Mouse (Mus musculus): ENCODE measurements at regions not wholly inside any gene's neighbourhood (a gene's known extent, or its start where the extent isn't known, plus 50 kb on each side); places are given as distances from the start of the nearest gene placed in this dataset.
"Not testable (repeated sequence)": the region's sequence is repeated elsewhere in the genome, so short reads cannot be mapped to it uniquely, and the experiment has no call there.

GRCm38 (mm10) chr7:77200903-77201302, 971.2 kb downstream of the Agbl1 start:
- H3K9me3 ChIP-seq (ENCODE audit: control insufficient read depth, low read length); H3K27ac ChIP-seq (ENCODE audit: low read length); H3K36me3 ChIP-seq (ENCODE audit: control insufficient read depth, insufficient read depth); H3K27me3 ChIP-seq (replicated peaks; ENCODE audit: control insufficient read depth, insufficient read depth, low read length); H3K4me3 ChIP-seq (replicated peaks; ENCODE audit: low read length); H3K4me1 ChIP-seq (replicated peaks; ENCODE audit: control insufficient read depth, insufficient read depth, low read length); H3K4me2 ChIP-seq (ENCODE audit: low read length); H3K9ac ChIP-seq (replicated peaks; ENCODE audit: low read depth, low read length); ATAC-seq: not testable (repeated sequence)
- WGBS = 88% methylated on average over 2 of the region's 2 CpGs

- ATAC-seq = peak; percentile 85
- no peak overlapping the region for H3K9ac ChIP-seq (replicated peaks; ENCODE audit: low read depth, low read length)
- 24% methylated on average over 3 of the region's 3 CpGs for WGBS
- H3K27me3 ChIP-seq (replicated peaks; ENCODE audit: control insufficient read depth, insufficient read depth, low read length) = no peaks in the 10 kb centered on the region
- no peaks in the 10 kb centered on the region for H3K36me3 ChIP-seq (ENCODE audit: control insufficient read depth, insufficient read depth)
- H3K4me3 ChIP-seq (replicated peaks; ENCODE audit: low read length) = no peak overlapping the region
- no peak overlapping the region for H3K4me2 ChIP-seq (ENCODE audit: low read length)
- no peaks in the 10 kb centered on the region for H3K9me3 ChIP-seq (ENCODE audit: control insufficient read depth, low read length)
- no peak overlapping the region for H3K27ac ChIP-seq (ENCODE audit: low read length)
- H3K4me1 ChIP-seq (replicated peaks; ENCODE audit: control insufficient read depth, insufficient read depth, low read length) = no peaks in the 10 kb centered on the region; the same call in 1 of the 2 replicates
These were observed 975.9 kb downstream of the Agbl1 start for GRCm38 (mm10) chr7:77205604-77206003.

GRCm38 (mm10) chr7:77249391-77249790, 1019.7 kb downstream of the Agbl1 start:
- no peak for ATAC-seq

GRCm38 (mm10) chr7:77287657-77288056, 1058.0 kb downstream of the Agbl1 start:
- 76% methylated on average over 4 of the region's 4 CpGs for WGBS
- H3K27ac ChIP-seq (ENCODE audit: low read length) = no peak overlapping the region

More at GRCm38 (mm10) chr7:77249391-77249790, 1019.7 kb downstream of the Agbl1 start:
- no peaks in the 10 kb centered on the region for H3K4me1 ChIP-seq (replicated peaks; ENCODE audit: control insufficient read depth, insufficient read depth, low read length)
- WGBS = 69% methylated on average over 1 of the region's 1 CpGs
- H3K4me2 ChIP-seq (ENCODE audit: low read length) = no peak overlapping the region
- no peaks in the 10 kb centered on the region for H3K36me3 ChIP-seq (ENCODE audit: control insufficient read depth, insufficient read depth)
- H3K4me3 ChIP-seq (replicated peaks; ENCODE audit: low read length) = no peak overlapping the region
- no peak overlapping the region for H3K9ac ChIP-seq (replicated peaks; ENCODE audit: low read depth, low read length)
- H3K9me3 ChIP-seq (ENCODE audit: control insufficient read depth, low read length) = no peaks in the 10 kb centered on the region
- H3K27me3 ChIP-seq (replicated peaks; ENCODE audit: control insufficient read depth, insufficient read depth, low read length) = no peaks in the 10 kb centered on the region
- H3K27ac ChIP-seq (ENCODE audit: low read length) = no peak overlapping the region

GRCm38 (mm10) chr7:77294984-77295642, 1065.4 kb downstream of the Agbl1 start:
- Histone ChIP-seq H3K9me3 (ENCODE audit: control insufficient read depth, low read length) (no peaks in the 10 kb centered on the region), H3K4me3 (replicated peaks; ENCODE audit: low read length) (no peak overlapping the region), H3K4me2 (ENCODE audit: low read length) (no peak overlapping the region), H3K27me3 (replicated peaks; ENCODE audit: control insufficient read depth, insufficient read depth, low read length) (no peaks in the 10 kb centered on the region), H3K27ac (ENCODE audit: low read length) (no peak overlapping the region), H3K4me1 (replicated peaks; ENCODE audit: control insufficient read depth, insufficient read depth, low read length) (no peaks in the 10 kb centered on the region), H3K9ac (replicated peaks; ENCODE audit: low read depth, low read length) (no peak overlapping the region), H3K36me3 (ENCODE audit: control insufficient read depth, insufficient read depth) (no peaks in the 10 kb centered on the region)
- 3% methylated on average over 5 of the region's 5 CpGs for WGBS
- 0 out of 2 replicates have a peak, but pooled peaks have one; percentile 49 for ATAC-seq

More at GRCm38 (mm10) chr7:77287657-77288056, 1058.0 kb downstream of the Agbl1 start:
- no peak overlapping the region for H3K4me2 ChIP-seq (ENCODE audit: low read length)
- H3K4me3 ChIP-seq (replicated peaks; ENCODE audit: low read length) = no peak overlapping the region
- no peaks in the 10 kb centered on the region for H3K36me3 ChIP-seq (ENCODE audit: control insufficient read depth, insufficient read depth)
- no peaks in the 10 kb centered on the region for H3K9me3 ChIP-seq (ENCODE audit: control insufficient read depth, low read length)
- no peak for ATAC-seq
- no peaks in the 10 kb centered on the region for H3K4me1 ChIP-seq (replicated peaks; ENCODE audit: control insufficient read depth, insufficient read depth, low read length)
- no peaks in the 10 kb centered on the region for H3K27me3 ChIP-seq (replicated peaks; ENCODE audit: control insufficient read depth, insufficient read depth, low read length)
- no peak overlapping the region for H3K9ac ChIP-seq (replicated peaks; ENCODE audit: low read depth, low read length)

- no peak for ATAC-seq
- Histone ChIP-seq H3K9me3 (ENCODE audit: control insufficient read depth, low read length) (no peaks in the 10 kb centered on the region), H3K36me3 (ENCODE audit: control insufficient read depth, insufficient read depth) (no peaks in the 10 kb centered on the region), H3K27me3 (replicated peaks; ENCODE audit: control insufficient read depth, insufficient read depth, low read length) (0 out of 2 replicates have a peak, but pooled peaks cover 3% of the 10 kb centered on the region), H3K4me3 (replicated peaks; ENCODE audit: low read length) (no peak overlapping the region), H3K4me2 (ENCODE audit: low read length) (no peak overlapping the region), H3K9ac (replicated peaks; ENCODE audit: low read depth, low read length) (no peak overlapping the region), H3K4me1 (replicated peaks; ENCODE audit: control insufficient read depth, insufficient read depth, low read length) (peaks cover 5% of the 10 kb centered on the region), H3K27ac (ENCODE audit: low read length) (no peak overlapping the region)
- 36% methylated on average over 3 of the region's 3 CpGs for WGBS
These were observed 1073.5 kb downstream of the Agbl1 start for GRCm38 (mm10) chr7:77303227-77303626.

- H3K4me1 ChIP-seq (replicated peaks; ENCODE audit: control insufficient read depth, insufficient read depth, low read length) = peaks cover 5% of the 10 kb centered on the region
- H3K36me3 ChIP-seq (ENCODE audit: control insufficient read depth, insufficient read depth) = no peaks in the 10 kb centered on the region
- H3K4me3 ChIP-seq (replicated peaks; ENCODE audit: low read length) = no peak overlapping the region
- H3K4me2 ChIP-seq (ENCODE audit: low read length) = peak overlapping the region; percentile 21; the same call in 1 of the 2 replicates
- no peak overlapping the region for H3K9ac ChIP-seq (replicated peaks; ENCODE audit: low read depth, low read length)
- no peak overlapping the region for H3K27ac ChIP-seq (ENCODE audit: low read length)
- ATAC-seq = peak; percentile 49; the same call in 1 of the 2 replicates
- H3K27me3 ChIP-seq (replicated peaks; ENCODE audit: control insufficient read depth, insufficient read depth, low read length) = 0 out of 2 replicates have a peak, but pooled peaks cover 3% of the 10 kb centered on the region
- no peaks in the 10 kb centered on the region for H3K9me3 ChIP-seq (ENCODE audit: control insufficient read depth, low read length)
- 10% methylated on average over 7 of the region's 11 CpGs for WGBS
These were observed 1074.2 kb downstream of the Agbl1 start for GRCm38 (mm10) chr7:77303935-77304334.

- 0 out of 2 replicates have a peak, but pooled peaks cover 3% of the 10 kb centered on the region for H3K27me3 ChIP-seq (replicated peaks; ENCODE audit: control insufficient read depth, insufficient read depth, low read length)
- H3K4me2 ChIP-seq (ENCODE audit: low read length) = no peak overlapping the region
- H3K27ac ChIP-seq (ENCODE audit: low read length) = no peak overlapping the region
- H3K9ac ChIP-seq (replicated peaks; ENCODE audit: low read depth, low read length) = no peak overlapping the region
- ATAC-seq = no peak
- no peak overlapping the region for H3K4me3 ChIP-seq (replicated peaks; ENCODE audit: low read length)
- H3K9me3 ChIP-seq (ENCODE audit: control insufficient read depth, low read length) = no peaks in the 10 kb centered on the region
- WGBS = 74% methylated on average over 3 of the region's 3 CpGs
- H3K4me1 ChIP-seq (replicated peaks; ENCODE audit: control insufficient read depth, insufficient read depth, low read length) = peaks cover 5% of the 10 kb centered on the region
- no peaks in the 10 kb centered on the region for H3K36me3 ChIP-seq (ENCODE audit: control insufficient read depth, insufficient read depth)
These were observed 1075.8 kb downstream of the Agbl1 start for GRCm38 (mm10) chr7:77305471-77305870.

GRCm38 (mm10) chr7:77311661-77312060, 1082.0 kb downstream of the Agbl1 start:
- H3K36me3 ChIP-seq (ENCODE audit: control insufficient read depth, insufficient read depth) = no peaks in the 10 kb centered on the region
- no peak overlapping the region for H3K4me3 ChIP-seq (replicated peaks; ENCODE audit: low read length)
- peak; percentile 61 for ATAC-seq
- no peak overlapping the region for H3K4me2 ChIP-seq (ENCODE audit: low read length)
- H3K9ac ChIP-seq (replicated peaks; ENCODE audit: low read depth, low read length) = no peak overlapping the region
- no peak overlapping the region for H3K27ac ChIP-seq (ENCODE audit: low read length)
- H3K9me3 ChIP-seq (ENCODE audit: control insufficient read depth, low read length) = no peaks in the 10 kb centered on the region
- H3K27me3 ChIP-seq (replicated peaks; ENCODE audit: control insufficient read depth, insufficient read depth, low read length) = no peaks in the 10 kb centered on the region
- H3K4me1 ChIP-seq (replicated peaks; ENCODE audit: control insufficient read depth, insufficient read depth, low read length) = peaks cover 2% of the 10 kb centered on the region; the same call in 1 of the 2 replicates
- 51% methylated on average over 2 of the region's 2 CpGs for WGBS

Measured in forebrain, embryonic 16.5 days (tissue).